Mouse (Mus musculus) embryonic stem cell, embryonic (primary cell): Measurements from ENCODE around the gene Ephb4.

Experiments
- CTCF ChIA-PET, 4 experiments: fragments of 300-600 bp in 2 of 4; fragments of 350-600 bp in 2 of 4; sonication (Branson Sonifier 250); formaldehyde crosslinking; loops; one replicate each; lab custom pipeline; 2022; ENCODE audit warnings: inconsistent platforms in 2 of 4; lab: Charles Lee
- POLR2A ChIA-PET, 4 experiments: fragments of 300-600 bp in 2 of 4; fragments of 350-600 bp in 2 of 4; sonication (Branson Sonifier 250); formaldehyde crosslinking; loops; one replicate each; lab custom pipeline; 2022; ENCODE audit warnings: antibody characterized with exemption in 4 of 4, inconsistent platforms in 1 of 4; lab: Charles Lee

The Ephb4 gene

DNA sequence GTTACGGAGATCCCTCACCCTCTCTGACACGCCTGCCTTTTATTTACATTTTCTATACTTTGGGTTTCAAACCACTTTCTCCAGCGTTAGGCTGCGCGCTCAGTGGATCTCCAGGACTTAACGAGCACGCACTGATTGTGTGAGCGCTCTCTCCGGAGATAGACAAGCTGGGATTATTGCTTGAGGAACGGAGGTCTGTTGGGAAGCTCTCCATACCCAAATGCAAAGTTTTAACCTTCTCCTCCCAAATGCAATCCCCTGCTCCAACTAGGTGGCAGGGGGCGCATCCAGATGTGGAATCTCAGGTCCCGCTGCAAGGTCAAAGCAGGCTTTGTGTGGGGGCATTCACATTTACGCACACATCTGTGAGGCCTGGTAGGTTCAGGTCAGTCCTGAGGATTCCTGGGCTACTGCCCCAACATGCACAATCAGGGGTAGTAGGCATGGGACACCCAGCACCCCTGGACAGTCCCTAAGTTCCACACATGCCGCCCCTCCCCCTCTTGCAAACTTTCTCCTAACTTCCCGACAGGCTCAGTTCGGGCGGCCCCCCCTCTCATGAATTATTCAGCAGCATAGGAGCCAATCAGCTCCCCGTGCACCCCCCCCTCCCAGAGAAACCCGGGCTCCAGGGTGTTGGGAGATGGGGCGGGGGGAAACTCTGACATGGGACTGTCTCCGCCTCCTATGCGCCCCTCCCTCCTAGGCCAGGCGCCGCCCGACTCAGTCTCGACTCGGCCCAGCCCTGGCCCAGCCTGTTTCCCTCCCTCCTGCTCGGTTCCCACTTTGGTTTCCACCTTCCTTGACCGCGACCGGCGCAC, at the start of gene Ephb4:
Gene Ephb4 (plus strand): TSS at position 726 of the 821 bp plus-strand sequence.
- ChIA-PET POLR2A (interaction anchor here (0.6 to 4.9 kb wide), 28 partner anchors 8 to 436 kb away, joined by 3 to 76 read pairs (median 5); partner anchors contain the start of genes Slc12a9 (in 3 of the 4), Srrt (in 3 of the 4), Pop7 (in 2 of the 4) and Ap1s1 (in 1 of the 4)), CTCF (interaction anchor here (0.6 to 2.4 kb wide), 20 partner anchors 8 to 1017 kb away, joined by 3 to 16 read pairs (median 4); partner anchors contain the start of genes Pop7 (in 1 of the 4), Slc12a9 (in 1 of the 4) and Tfr2 (in 1 of the 4))

DNA sequence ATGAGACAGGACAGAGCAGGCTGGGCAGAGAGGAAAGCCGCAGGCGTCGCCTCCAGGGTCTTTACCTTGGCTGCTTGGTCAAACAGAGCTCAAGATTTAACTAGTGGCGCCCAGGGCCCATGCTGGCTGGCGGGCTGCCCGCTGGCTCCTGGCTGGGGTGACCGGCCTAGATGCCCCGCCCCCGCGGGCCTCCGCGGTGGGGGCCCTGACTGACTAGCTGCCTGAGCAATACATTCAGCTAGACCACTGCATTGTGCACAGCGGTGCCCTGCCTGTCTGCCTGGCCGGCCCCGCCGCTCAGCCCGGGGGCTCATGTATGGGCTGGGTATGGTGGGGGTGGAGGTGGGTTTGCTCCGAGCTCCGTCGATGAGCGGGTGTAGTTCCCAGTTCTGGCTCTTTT, 48.7 kb upstream of the Ephb4 start:
- ChIA-PET POLR2A (interaction anchor here in 2 of 4 experiments (0.6 to 1.8 kb wide), 6 partner anchors 10 to 229 kb away, joined by 3 to 4 read pairs (median 3); partner anchors contain the start of genes Serpine1 (in 1 of the 2) and Slc12a9 (in 1 of the 2)), CTCF (interaction anchor here in 3 of 4 experiments (0.6 to 1.7 kb wide), 3 partner anchors 14 to 294 kb away, joined by 3 to 4 read pairs (median 4); partner anchors contain the start of gene Ache (in 1 of the 3))

DNA sequence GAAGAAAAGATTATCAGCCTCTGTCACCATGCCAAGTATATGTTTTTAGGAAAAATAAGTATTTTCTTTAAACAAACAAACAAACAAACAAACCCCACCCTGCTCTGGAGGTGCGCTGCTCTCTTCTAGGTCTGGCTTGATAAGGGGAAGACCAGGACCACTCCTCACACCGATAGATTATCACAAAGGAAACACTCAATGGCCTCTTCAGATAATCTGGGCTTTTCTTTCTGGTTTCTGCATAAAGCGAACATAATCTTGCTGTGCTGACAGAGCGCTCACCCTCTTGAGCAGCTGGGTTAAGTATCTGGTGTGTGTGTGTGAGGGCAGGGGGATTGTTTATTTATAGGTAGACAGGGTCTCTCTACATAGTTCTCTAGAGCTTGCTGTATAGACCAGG, 46.3 kb upstream of the Ephb4 start:
- ChIA-PET CTCF (interaction anchor here in 3 of 4 experiments (0.5 to 1.3 kb wide), 6 partner anchors 15 to 1335 kb away, joined by 3 to 4 read pairs (median 3); partner anchors contain the start of gene Fis1 (in 1 of the 3)), POLR2A (interaction anchor here (0.6 to 7.1 kb wide), 16 partner anchors 7 to 258 kb away, joined by 3 to 135 read pairs (median 6); partner anchors contain the start of genes Ufsp1 (in 3 of the 4), Ache (in 2 of the 4), Trip6 (in 2 of the 4) and Ephb4 (in 1 of the 4))

DNA sequence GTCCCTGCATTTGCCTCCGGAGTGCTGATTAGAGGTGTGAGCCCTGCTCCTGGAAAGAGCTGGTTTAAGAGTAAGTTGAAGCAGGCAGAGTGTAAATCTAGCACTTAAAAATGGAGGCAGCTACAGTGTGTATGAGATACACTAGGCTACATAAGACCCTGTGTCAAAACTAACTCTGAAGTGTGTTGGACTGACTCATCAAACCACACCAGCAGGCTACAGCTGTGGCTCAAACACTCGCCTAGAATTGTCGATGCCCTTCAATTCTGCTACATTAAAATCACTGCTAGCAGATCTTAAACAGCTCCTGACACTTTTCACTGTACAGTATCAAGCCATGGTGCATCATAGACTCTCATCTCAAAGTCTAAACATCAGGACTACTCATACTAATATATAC, 45.7 kb upstream of the Ephb4 start:
- ChIA-PET POLR2A (interaction anchor here (0.6 to 7.1 kb wide), 19 partner anchors 8 to 259 kb away, joined by 3 to 135 read pairs (median 6); partner anchors contain the start of genes Ufsp1 (in 3 of the 4), Ache (in 2 of the 4), Ephb4 (in 1 of the 4) and Slc12a9 (in 1 of the 4)), CTCF (interaction anchor here in 2 of 4 experiments (0.5 to 1.5 kb wide), 4 partner anchors 17 to 1335 kb away, joined by 3 read pairs; partner anchors contain the start of genes Ache (in 1 of the 2) and Fis1 (in 1 of the 2))

DNA sequence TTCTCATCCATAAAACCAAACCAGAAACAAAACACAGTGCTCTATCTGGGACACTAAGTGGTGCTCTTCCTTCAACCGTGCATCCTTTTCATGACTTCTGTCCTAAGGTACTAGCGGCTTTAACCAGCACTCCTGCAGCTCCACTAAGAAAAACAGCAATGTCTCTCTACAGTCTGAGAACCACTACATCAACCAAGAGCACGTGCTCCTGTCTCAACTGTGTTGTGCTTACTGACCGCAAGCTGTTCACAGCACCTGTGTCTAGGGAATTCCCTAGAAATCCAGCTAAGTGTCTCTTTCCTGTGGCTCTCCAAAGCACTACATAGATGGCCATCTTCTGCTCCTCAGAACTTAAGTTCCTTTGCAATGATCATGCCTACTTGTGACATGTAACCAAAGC, 45.1 kb upstream of the Ephb4 start:
- ChIA-PET CTCF (interaction anchor here in 2 of 4 experiments (0.8 to 1.5 kb wide), 2 partner anchors 18 kb away, joined by 3 to 4 read pairs; partner anchors contain the start of gene Ache (in 1 of the 2)), POLR2A (interaction anchor here (0.5 to 7.1 kb wide), 24 partner anchors 9 to 388 kb away, joined by 3 to 135 read pairs (median 6); partner anchors contain the start of genes Ufsp1 (in 3 of the 4), Ache (in 2 of the 4), Trip6 (in 2 of the 4) and Ephb4 (in 1 of the 4))

DNA sequence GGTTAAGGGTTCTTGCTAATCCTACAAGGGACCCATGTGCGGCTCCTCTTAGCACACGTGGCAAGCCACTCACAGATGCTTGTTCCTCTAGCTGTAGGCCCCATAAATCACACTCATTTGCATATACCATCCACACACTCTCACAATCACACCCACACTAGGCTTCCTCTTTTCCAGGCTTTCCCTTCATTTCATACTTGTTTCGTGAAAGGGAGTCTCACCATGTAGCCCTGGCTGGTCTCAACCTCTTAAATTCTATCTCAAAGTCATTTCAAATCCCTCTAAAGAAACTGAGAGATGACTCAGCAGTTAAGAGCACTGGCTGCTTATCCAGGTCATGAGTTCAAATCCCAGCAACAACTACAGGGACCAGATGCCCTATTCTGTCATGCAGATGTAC, 44.1 kb upstream of the Ephb4 start:
- CTCF ChIA-PET: interaction anchor here in 2 of 4 experiments (0.6 to 1.4 kb wide), 3 partner anchors 15 to 147 kb away, joined by 3 to 7 read pairs (median 3); partner anchors contain the start of gene Ache (in 1 of the 2)
- POLR2A ChIA-PET: interaction anchor here (0.6 to 7.1 kb wide), 25 partner anchors 8 to 353 kb away, joined by 3 to 135 read pairs (median 7); partner anchors contain the start of genes Ache (in 2 of the 4), Pop7 (in 2 of the 4), Ufsp1 (in 2 of the 4) and Ephb4 (in 1 of the 4)

DNA sequence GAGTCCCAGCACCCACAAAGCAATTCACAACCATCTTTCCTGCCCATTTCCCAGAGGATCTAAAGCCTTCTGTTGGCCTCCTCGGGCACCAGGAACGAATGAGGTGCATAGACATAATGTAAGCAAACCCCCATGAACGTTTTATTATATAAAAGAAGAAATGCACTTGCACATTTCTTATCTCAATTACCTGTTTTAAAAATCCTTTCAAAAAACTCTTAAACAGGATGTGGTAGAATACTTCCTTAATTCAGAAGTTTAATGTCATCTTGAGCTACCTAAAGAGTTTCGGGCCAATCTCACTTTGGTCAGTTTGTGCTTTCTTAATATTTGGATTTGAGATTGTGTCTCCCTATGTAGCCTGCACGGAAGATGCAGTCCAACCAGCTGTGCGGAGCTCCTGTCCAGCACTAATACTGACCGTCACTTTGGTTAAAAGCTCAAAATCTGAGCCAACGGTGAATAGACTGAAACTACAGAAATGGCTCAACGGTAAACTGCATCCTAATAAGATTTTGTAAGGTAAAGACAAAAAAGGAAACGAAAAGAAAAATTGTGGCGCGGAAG, 43.4 kb upstream of the Ephb4 start:
- ChIA-PET POLR2A (interaction anchor here in 3 of 4 experiments (0.6 to 7.1 kb wide), 23 partner anchors 7 to 354 kb away, joined by 3 to 135 read pairs (median 8); partner anchors contain the start of genes Ache (in 2 of the 3), Ufsp1 (in 2 of the 3), Ephb4 (in 1 of the 3) and Epo (in 1 of the 3)), CTCF (interaction anchor here in 2 of 4 experiments (1.0 to 1.5 kb wide), 3 partner anchors 10 to 19 kb away, joined by 3 to 7 read pairs (median 3); partner anchors contain the start of gene Ache (in 1 of the 2))

DNA sequence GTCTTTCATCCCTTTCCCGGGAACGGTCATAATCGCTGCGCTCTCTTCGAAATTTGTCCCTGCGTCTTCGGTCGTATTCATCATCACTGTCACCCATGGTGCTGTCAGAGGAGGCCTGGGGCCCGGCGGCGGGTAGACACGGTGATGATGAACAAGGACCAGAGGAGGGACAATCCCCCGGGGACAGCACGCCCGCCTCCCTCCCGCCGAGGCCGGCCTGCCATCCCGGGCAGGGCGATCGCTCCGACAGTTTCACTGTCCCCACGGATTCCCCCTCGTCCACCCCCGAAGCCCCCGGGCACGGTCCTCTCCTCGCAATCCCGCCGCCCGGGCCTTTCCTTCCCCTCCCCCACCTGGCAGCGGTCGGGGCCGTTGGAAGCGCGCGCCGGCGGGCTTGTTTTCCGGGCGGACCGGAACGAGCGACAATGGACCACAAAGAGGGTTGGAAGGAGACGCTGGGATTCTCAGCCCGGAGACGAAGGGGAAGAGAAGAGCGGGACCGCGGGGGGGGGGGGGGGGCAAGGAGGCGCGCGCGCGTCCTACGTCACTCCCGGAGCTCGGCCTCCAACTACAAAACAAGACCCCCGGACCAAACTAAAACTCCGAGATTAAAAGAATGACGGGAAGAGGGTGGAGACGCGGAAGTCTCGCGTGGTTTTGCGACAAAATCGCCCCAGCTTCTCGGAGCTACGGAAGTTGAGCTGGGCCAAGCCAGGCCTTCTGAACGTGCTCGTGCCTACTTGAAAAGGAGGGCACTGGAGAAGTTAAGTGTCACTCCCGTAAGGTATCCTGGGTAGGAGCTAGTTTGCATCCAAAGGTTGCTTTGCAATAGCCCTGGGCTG, 42.6 kb upstream of the Ephb4 start, which contains the start of gene Srrt:
Gene Srrt (minus strand): TSS at position 604 of the 842 bp plus-strand sequence.
- POLR2A ChIA-PET: interaction anchor here (0.6 to 7.1 kb wide), 50 partner anchors 9 to 435 kb away, joined by 3 to 135 read pairs (median 4); partner anchors contain the start of genes Slc12a9 (in 3 of the 4), Ufsp1 (in 3 of the 4), Ache (in 2 of the 4) and Ephb4 (in 2 of the 4)
- CTCF ChIA-PET: interaction anchor here in 3 of 4 experiments (0.6 to 1.5 kb wide), 6 partner anchors 9 to 345 kb away, joined by 3 to 10 read pairs (median 4); partner anchors contain the start of genes Pop7 (in 2 of the 3) and Ache (in 1 of the 3)

DNA sequence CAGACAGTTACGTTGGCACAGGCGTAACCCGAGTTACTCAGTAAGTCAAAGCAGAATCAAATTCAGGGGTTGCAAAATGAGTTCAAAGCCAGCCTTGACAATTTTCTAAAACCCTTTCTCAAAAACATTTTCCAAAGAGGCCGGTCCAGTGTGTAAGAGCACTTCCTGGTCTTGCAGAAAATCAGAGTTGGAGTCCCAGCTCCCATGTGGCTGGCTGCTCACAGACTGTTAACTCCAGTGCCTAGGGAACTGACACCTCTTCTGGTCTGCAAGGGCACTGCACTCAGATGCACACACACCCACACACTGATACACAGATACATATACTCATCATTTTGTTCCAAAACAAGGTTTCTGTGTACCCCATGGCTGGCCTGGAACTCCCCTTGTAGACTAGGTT, 41.6 kb upstream of the Ephb4 start:
- CTCF ChIA-PET: interaction anchor here in 3 of 4 experiments (0.5 to 1.4 kb wide), 3 partner anchors 177 to 194 kb away, joined by 4 to 7 read pairs (median 5); partner anchors contain the start of gene Pop7 (in 2 of the 3)
- POLR2A ChIA-PET: interaction anchor here (0.5 to 7.1 kb wide), 32 partner anchors 8 to 444 kb away, joined by 3 to 135 read pairs (median 4); partner anchors contain the start of genes Slc12a9 (in 3 of the 4), Ufsp1 (in 3 of the 4), Ache (in 2 of the 4) and Pop7 (in 2 of the 4)

DNA sequence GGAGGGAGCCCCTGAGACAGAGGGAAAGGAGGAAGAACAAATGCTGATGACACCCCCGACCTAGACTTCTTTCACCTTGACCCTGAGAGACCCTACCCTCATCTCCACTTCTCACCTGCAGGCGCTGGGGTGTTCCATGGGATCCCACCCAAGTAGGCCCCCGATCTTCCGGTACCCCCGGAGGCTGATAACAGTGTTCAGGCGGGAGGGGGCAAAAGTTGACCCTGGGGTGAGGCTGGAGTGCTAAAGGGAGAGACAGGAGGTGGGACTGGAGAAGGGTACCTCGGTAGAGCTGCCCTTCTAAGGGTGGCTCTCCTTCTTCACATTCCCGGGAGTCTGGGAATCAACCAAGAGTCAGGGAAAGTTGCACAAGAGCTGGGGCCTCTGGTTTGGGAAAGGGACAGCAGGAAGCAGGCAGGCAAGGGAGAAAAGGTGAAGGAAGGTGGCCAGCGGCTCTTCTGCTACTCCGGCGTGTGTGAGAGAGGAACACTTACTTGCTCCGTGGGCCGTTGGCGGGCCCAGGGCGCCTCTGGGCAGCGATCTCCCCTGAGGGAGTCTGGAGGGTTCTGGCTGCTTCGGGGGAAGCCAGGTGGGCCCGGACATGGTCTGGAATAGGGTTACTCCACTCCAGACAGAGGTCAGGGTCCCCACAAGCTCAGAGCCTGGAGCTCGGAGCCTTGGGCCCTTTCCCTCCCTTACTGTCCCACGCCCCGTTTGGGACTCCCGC, 36.3 kb upstream of the Ephb4 start:
- ChIA-PET CTCF (interaction anchor here in 1 of 4 experiments (0.5 to 1.0 kb wide), 2 partner anchors 20 to 139 kb away, joined by 4 to 5 read pairs; partner anchors contain the start of gene Slc12a9), POLR2A (interaction anchor here in 2 of 4 experiments (0.6 to 1.7 kb wide), 12 partner anchors 8 to 428 kb away, joined by 3 to 9 read pairs (median 4); partner anchors contain the start of genes Pop7 (in 2 of the 2), Ache (in 1 of the 2), Nyap1 (in 1 of the 2) and Slc12a9 (in 1 of the 2))

DNA sequence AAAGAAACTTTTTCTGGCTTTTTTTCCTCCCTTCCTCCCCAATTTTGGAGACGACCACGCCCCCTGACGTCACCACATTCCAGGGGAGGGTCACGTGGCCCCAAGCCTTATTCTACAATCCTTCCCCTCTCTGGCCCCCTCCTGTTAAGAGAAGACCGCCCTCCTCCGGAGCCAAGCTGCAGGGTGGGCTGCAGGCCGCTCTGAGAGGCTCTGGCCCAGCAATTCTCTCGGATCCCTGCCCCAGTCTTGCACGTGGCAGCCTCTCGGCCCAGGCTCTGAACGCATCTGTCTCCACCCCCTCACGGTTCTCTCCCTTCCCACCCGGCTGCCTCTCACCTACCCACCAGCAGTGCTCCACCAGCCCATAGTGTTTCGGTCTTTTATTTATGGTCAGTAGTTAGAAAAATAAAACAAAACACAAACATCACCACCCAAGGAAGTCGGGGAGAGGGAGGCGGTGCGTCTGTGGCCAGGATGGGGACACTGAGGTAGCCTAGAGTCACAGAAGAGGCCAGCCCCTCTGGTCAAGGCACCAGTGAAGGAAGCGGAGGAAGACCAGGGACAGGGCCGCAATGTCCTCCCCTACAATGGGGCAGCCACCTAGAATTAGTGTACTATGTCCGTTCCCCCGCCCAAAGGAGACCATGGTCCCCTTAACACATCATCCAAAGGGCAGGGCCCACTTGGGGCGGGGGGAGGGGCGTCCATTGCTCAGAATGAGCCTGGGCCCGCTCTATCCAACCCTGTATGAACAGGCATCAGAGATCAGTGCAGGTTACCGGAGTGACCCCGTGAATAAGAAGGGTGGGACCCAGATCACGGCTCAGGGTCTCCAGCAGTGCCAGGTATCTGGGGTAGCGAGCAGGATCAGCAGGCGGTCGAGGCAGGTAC, 35.5 kb upstream of the Ephb4 start, which contains the start of gene Trip6:
Gene Trip6 (minus strand): TSS at position 212 of the 891 bp plus-strand sequence.
- CTCF ChIA-PET: interaction anchor here in 2 of 4 experiments (0.6 to 1.0 kb wide), 2 partner anchors 20 to 1825 kb away, joined by 3 to 5 read pairs; partner anchors contain the start of gene Slc12a9 (in 1 of the 2)

DNA sequence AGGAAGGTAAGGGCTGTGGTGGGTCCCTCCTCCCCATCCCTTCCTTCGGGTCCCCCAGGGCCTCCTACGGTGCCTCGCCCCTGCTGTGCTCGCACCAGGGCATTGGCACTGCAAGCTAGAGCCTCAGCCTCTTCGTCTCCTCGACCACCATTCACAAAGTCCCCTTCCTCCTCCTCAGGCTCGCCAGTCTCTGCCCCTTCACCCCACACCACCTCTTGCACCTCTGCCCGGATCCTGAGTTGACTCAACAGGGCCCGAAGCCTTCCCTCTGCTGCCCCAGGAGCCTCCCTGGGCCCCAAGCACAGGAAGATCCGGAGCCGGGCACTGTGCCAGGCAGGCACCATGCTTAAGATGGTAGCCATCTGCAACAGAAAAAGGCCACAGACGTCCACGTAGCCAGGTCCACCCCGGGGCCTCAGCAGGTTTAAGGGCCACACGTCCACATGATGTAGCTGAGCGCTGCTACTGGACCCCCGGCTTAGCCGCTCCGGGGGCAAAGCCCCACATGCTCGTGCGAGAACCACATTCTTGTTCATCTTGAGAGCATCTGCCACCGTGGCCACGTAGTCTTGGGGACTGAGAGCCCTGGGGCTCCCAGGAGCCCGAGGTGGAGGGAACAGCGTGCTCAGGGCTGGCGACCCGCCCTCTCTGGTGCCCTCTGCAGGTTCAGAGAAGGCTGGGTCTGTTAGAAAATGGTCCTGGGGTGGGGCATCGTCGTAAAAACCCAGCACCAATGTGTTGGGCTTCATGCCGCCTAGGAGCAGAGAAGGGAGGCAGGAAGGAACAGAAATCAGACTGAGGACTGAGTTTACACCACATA, 34.6 kb upstream of the Ephb4 start:
- ChIA-PET CTCF (interaction anchor here in 3 of 4 experiments (0.6 to 1.5 kb wide), 5 partner anchors 8 to 39 kb away, joined by 3 to 5 read pairs (median 3); partner anchors contain the start of genes Slc12a9 (in 1 of the 3) and Srrt (in 1 of the 3)), POLR2A (interaction anchor here in 2 of 4 experiments (0.9 to 3.2 kb wide), 6 partner anchors 9 to 29 kb away, joined by 3 to 30 read pairs (median 6); partner anchors contain the start of genes Slc12a9 (in 1 of the 2) and Srrt (in 1 of the 2))

More for the DNA sequence above, 35.5 kb upstream of the Ephb4 start, which contains the start of gene Trip6:
- POLR2A ChIA-PET: interaction anchor here in 2 of 4 experiments (0.6 to 3.2 kb wide), 12 partner anchors 8 to 427 kb away, joined by 3 to 30 read pairs (median 4); partner anchors contain the start of genes Ache (in 1 of the 2), Nyap1 (in 1 of the 2), Pop7 (in 1 of the 2) and Slc12a9 (in 1 of the 2)
